ENCODE assay signal across 12 mouse cellular contexts in genomic region chrX:99339081-99339876, GRCm38 (mm10).
DNase-seq lines count a peak whose midpoint lies in the region; ATAC-seq and TF ChIP-seq lines count a peak whose summit lies in the region.
"Had no signal": no experiment of that assay in that cellular context is flagged by ENCODE, and none has a peak within 500 bp of the region (broad histone marks: within the 10 kb centered on the region; RNA-seq: fewer than 3 reads in every experiment).

No protein-coding gene starts in this region.

- no peaks in the 10 kb centered on the region for H3K36me3 ChIP-seq in embryonic facial prominence, embryonic 13.5 days
- no peaks in the 10 kb centered on the region for H3K36me3 ChIP-seq in forebrain, postnatal 0 days (ENCODE audit: insufficient read depth)
- no peaks in the 10 kb centered on the region for H3K36me3 ChIP-seq in midbrain, embryonic 16.5 days (ENCODE audit: control insufficient read depth, insufficient read depth, low read length)

- intact Hi-C loops in left cerebral cortex, postnatal 25 days (cut with DNase I), result no loop called here

- 42% methylated on average over 9 of the region's 9 CpGs for WGBS in embryonic facial prominence, embryonic 13.5 days
- WGBS in forebrain, postnatal 0 days, result 31% methylated on average over 9 of the region's 9 CpGs
- WGBS in midbrain, embryonic 16.5 days, result 28% methylated on average over 6 of the region's 9 CpGs

- no peaks in the 10 kb centered on the region for H3K9me3 ChIP-seq in embryonic facial prominence, embryonic 13.5 days
- no peaks in the 10 kb centered on the region for H3K9me3 ChIP-seq in forebrain, postnatal 0 days (ENCODE audit: low read length)
- H3K9me3 ChIP-seq in midbrain, embryonic 16.5 days (replicated peaks; ENCODE audit: control insufficient read depth, low read length, poor library complexity, severe bottlenecking), result no peaks in the 10 kb centered on the region

- peaks cover 19% of the 10 kb centered on the region for H3K4me1 ChIP-seq in embryonic facial prominence, embryonic 13.5 days
- no peaks in the 10 kb centered on the region for H3K4me1 ChIP-seq in forebrain, postnatal 0 days (ENCODE audit: insufficient read depth)
- peaks cover 4% of the 10 kb centered on the region; the same call in 1 of the 2 replicates for H3K4me1 ChIP-seq in midbrain, embryonic 16.5 days (ENCODE audit: control insufficient read depth, insufficient read depth, low read length)

- no peak for TF ChIP-seq CTCF in forebrain, postnatal 0 days (IDR thresholded peaks at IDR 0.05; ENCODE audit: low read depth)

- H3K9ac ChIP-seq in embryonic facial prominence, embryonic 13.5 days, result peak overlapping the region; percentile 44; the same call in 1 of the 2 replicates
- no peak overlapping the region for H3K9ac ChIP-seq in forebrain, postnatal 0 days
- no peak overlapping the region for H3K9ac ChIP-seq in midbrain, embryonic 16.5 days (ENCODE audit: low read depth, low read length)
- H3K9ac ChIP-seq: liver, postnatal 0 days had no signal

- H3K27me3 ChIP-seq in embryonic facial prominence, embryonic 13.5 days, result peaks cover 43% of the 10 kb centered on the region
- no peaks in the 10 kb centered on the region for H3K27me3 ChIP-seq in forebrain, postnatal 0 days (ENCODE audit: insufficient read depth, low read length)
- H3K27me3 ChIP-seq in midbrain, embryonic 16.5 days (ENCODE audit: control insufficient read depth, insufficient read depth, low read depth, low read length), result no peaks in the 10 kb centered on the region

- no peak for DNase-seq in forebrain, postnatal 0 days
- peak; percentile 59 to 71 for DNase-seq in lung, adult 18-20 months
- DNase-seq in left cerebral cortex, postnatal 25 days (ENCODE audit: low spot score in 2 of 2), result no peak
- DNase-seq in cerebellum, postnatal 4 days (ENCODE audit: low spot score in 2 of 2), result no peak
- DNase-seq in thymus, adult 18-20 months, result no peak
- DNase-seq: adrenal gland, postnatal 14 days; cerebellum, postnatal 14 days; liver, postnatal 0 days; thymus, postnatal 4 days had no signal

- ATAC-seq in embryonic facial prominence, embryonic 13.5 days (ENCODE audit: insufficient number of reproducible peaks, insufficient read depth, low FRiP score, low TSS enrichment, low read depth), result peak; percentile 69; the same call in 1 of the 2 replicates
- ATAC-seq in forebrain, postnatal 0 days, result peak; percentile 38
- ATAC-seq in midbrain, embryonic 16.5 days, result peak; percentile 48; the same call in 1 of the 2 replicates
- no peak for ATAC-seq in megakaryocyte progenitor cell, adult 5-6 weeks (replicated peaks; ENCODE audit: poor library complexity)
- ATAC-seq: liver, postnatal 0 days had no signal

- no peak overlapping the region for H3K4me3 ChIP-seq in embryonic facial prominence, embryonic 13.5 days
- no peak overlapping the region for H3K4me3 ChIP-seq in forebrain, postnatal 0 days (ENCODE audit: low read depth, low read length)
- no peak overlapping the region for H3K4me3 ChIP-seq in midbrain, embryonic 16.5 days (ENCODE audit: low read depth, low read length)

- H3K27ac ChIP-seq in embryonic facial prominence, embryonic 13.5 days, result peak overlapping the region; percentile 87
- H3K27ac ChIP-seq in forebrain, postnatal 0 days (ENCODE audit: low read depth, low read length), result no peak overlapping the region
- no peak overlapping the region for H3K27ac ChIP-seq in midbrain, embryonic 16.5 days (ENCODE audit: low read length)

- H3K4me2 ChIP-seq in embryonic facial prominence, embryonic 13.5 days, result peak overlapping the region; percentile 31
- no peak overlapping the region for H3K4me2 ChIP-seq in forebrain, postnatal 0 days (ENCODE audit: low read depth)
- no peak overlapping the region for H3K4me2 ChIP-seq in midbrain, embryonic 16.5 days (ENCODE audit: low read length)

Comparison
In these comparisons a context has a peak if more than half of its experiments do, and no peak if none do; other contexts are left out.
1. DNase-seq: peak in lung, adult 18-20 months (2 of 2); none in forebrain, postnatal 0 days (single experiment), left cerebral cortex, postnatal 25 days (0 of 2), cerebellum, postnatal 4 days (0 of 2) and thymus, adult 18-20 months (0 of 2).